Mouse (Mus musculus): ENCODE results near the gene Psenen.

The Psenen gene

DNA sequence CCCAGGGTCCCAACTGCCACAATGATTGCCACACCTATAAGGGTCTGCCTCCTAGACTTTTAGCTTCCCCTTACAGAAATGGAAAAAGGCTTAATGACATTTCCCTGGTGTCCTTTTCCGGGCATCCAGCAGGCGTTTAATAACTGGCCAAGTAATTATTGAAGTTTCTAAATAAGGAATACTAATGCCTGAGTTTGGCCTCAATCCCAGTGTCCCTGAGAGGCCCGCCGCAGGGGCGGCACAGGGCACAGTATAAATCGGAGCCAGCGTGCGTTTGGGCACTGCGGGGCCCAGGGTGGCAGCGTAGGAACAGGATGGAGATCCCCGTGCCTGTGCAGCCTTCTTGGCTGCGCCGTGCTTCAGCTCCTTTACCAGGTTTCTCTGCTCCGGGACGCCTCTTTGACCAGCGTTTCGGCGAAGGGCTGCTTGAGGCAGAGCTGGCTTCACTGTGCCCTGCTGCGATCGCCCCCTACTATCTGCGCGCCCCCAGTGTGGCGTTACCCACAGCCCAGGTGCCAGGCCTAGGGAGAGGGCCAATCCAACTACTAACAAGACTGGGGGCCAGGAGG is 10.3 kb downstream of the Psenen start:
- DNase-seq = peak; percentile 64

DNA sequence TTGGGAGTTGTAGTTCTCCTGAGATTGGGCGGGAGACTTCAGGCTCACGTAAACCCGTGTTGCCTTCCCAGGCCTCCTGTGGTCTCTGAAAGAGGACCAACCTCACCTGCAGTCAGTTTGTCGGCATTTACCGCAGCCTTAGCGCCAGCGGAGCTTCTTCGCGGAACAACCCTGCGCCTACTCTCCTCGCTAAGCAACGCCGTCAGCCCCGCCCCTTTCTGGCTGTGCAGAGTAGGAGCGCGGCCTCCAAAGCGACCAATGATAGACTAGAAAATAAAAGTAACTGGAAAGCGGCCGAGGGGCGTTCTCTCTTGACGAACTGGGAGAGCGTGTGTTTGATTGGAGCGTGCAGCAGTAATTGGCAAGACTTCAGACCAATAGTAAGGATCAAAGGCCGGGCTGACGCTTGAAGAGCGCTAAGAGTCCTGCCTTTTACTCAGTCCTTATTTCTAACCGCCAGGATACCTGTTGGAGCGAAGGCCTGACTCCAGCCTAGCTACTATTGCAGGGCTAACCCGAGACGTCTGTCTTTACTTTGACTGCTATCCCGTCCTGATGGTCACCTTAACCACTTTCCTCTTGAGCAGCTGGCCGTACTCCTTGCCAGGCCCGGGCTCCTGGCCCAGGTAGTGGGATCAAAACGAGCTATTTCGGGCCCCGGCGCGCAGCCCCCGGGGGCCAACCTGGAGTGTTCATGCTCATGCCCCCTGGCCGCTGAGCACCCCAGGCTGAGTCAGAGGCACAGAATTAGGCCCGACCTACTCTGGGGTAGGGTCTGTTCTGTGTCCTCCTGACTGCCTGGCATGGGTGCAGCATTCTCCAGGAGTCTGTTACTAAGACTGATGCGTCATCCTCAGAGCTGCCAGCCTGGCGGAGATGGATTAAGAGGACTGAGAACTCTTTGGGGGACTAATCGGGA is 11.1 kb downstream of the Psenen start, which contains the start of the genes Hspb6 and Proser3:
TSS of gene Hspb6 (plus strand) at position 77 of the 919 bp plus-strand sequence.
TSS of gene Proser3 (minus strand) at position 198 of the 919 bp plus-strand sequence.
- peak; percentile 99 for DNase-seq

DNA sequence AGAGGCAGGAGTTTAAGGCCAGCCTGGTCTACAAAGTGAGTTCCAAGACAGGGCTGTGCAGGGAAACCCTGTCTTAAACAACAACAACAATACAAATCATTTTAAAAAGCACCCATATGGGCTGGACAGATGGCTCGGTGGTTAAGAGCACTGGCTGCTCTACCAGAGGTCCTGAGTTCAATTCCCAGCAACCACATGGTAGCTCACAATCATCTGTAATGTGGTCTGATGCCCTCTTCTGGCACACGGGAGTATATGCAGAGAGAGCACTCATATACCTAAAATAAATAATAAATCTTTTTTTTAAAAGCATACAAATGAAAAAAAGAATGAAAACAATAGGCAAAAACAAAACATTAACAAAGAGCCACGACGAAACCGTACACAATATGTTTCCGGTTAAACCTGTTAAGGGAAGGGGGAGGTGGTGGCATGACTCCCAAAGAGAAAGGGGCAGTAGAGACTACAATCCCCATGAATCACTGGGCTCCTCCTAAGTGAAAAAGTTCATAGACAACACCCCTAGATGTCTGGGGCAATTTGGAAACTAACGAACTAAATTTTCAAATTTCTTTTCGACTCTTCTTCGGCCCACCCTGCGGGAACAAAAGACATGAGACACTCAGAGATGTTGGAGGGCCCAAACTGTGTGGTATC is 11.9 kb downstream of the Psenen start:
- DNase-seq = no peak

DNA sequence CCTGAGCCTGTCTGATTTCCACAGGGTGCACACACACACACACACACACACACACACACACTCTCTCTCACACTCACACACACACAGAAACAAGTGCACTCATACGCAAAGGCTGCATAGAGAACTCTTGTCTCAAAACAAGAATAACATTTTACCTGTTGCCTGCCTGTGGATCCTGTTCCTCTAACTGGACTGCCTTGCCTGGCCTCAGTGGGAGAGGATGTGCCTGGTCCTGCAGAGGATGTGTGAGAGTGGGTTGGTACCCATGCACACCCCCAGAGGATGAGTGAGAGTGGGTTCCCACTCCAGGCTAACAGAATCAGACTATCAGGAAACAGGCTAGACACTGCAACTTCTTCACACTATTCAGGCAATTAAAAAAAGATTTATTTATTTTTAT is 12.8 kb downstream of the Psenen start:
- no peak for DNase-seq

DNA sequence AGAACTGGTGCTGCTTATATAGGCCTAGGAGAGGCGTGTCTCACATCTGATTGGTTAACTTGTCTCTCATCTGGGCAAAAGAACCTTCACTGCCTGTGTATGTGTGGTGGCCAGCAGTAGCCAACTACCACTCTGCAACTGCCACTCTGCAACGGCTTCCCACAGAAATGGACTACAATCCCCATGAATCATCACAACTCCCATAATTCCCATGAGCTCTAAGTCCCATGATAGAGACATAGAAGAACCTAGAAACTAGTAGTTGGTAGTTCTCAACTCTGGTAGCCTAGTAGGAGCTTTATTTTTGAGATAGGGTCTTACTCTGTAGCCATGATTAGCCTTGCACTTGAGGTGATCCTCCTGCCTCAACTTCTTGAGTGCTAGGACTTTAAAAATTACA is 13.5 kb downstream of the Psenen start:
- no peak for DNase-seq

DNA sequence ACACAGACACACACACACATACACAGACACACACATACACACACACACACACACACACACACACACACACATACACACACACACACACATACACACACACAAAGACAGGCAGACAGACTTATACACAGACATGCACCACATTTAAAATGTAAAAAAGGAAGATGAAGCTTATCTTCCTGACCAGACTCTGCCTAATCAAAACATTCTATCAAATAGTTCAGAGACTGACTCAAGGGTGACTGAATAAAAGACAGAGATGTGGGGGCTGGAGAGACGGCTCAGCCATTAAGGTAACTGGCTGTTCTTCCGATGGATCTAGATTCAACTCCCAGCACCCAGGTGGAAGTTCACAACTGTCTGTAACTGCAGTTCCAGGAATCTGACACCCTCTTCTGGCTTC is 19.1 kb downstream of the Psenen start:
- DNase-seq = no peak

DNA sequence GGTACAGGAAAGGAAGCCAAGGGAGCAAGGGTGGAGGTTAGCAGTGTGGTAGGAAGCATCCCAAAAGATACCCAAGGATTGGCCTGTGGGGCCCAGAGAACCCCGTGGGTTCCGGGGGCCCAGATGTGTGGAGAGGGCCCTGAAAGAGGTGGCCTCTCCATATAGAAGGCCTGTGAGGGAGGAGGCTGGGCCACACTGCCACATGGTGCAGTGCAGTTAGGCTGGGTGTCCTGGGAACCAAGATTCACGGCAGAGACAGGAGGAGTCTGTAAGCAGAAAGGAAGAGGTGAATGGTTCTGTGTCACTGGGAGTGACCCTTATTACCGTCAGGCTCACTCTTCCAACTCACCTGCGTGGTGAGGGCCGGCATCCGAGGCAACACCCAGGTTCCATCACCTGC is 22.9 kb downstream of the Psenen start:
- no peak for DNase-seq

DNA sequence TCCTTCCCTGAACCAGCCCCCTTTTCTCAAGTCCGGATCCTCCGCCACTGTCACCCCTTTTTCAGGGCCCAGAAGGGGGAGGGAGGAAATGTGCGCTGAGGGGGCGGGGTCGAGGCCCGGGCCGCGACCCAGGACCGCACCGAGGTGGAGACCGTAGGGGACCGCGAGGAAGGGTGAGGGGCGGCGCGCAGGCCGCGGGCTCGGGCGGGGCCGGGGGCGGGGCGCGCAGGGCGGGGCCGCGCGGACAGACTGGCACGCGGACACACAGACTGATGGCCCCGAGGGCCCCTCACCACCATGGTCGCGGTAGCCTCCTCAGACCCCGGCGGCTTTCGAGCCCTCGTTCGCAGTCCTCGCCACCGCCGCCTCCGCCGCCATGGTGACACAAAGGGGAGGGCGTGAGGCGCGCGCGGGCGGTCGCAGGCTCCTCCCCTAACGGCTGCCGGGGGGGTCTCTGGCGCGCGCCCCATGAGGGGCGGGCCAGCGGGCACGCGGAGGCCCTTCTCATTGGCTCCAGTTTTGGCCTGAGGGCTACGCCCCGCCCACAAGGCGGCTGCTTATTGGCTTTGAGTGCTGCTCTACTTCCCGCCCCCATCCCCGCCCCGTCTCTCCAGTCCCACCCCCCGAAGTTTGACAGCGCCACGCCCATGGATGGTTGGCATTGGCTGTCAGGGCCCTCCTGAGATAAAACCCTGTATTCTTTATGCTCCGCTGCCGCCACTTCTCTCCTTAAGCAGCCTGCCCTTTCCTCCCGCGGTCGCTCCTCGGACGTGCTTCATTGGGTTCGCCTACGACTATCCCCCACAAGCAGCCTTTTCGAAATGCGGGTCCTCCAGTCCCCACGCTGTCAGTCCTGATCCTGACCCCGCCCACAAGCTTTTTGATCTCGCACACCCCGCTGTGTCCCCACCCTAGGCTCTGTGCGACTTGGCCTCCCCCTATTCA is 28.5 kb downstream of the Psenen start, which contains the start of gene Arhgap33:
TSS of gene Arhgap33 (minus strand) at position 428 of the 945 bp plus-strand sequence.
- DNase-seq = peak; percentile 97

DNA sequence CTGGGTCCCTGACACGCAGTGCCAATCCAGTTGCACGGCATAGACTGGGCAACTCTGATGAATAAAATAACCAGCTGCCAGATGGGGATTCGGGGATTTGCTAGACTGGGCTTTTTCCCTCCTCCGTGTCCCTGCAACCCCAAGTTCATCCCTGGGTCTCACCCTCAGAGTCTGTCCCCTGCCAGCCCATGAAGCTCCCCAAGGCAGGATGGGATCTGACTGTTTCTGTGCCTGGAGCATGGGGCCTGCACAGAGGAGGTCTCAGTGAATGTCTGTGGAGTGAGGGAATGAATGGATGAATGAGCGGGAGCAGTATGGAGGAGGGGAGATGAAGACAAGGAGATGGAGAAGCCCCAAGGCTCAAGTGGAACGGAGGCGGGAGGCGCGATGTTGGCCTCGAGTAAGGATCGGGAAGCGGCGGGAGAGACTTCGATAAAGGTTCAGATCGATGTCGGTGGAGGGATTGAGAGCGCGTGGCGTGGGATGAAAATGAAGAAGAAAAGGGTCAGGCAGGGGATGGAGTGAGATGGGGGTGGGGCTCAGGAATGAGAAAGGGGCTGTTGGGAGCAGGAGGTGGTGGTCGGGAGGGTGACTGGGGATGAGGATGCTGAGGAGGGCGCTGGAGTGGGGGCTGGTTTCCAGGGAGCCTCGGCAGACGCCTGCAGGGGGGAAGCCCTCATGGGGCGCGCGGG is 29.3 kb downstream of the Psenen start:
- no peak for DNase-seq

DNA sequence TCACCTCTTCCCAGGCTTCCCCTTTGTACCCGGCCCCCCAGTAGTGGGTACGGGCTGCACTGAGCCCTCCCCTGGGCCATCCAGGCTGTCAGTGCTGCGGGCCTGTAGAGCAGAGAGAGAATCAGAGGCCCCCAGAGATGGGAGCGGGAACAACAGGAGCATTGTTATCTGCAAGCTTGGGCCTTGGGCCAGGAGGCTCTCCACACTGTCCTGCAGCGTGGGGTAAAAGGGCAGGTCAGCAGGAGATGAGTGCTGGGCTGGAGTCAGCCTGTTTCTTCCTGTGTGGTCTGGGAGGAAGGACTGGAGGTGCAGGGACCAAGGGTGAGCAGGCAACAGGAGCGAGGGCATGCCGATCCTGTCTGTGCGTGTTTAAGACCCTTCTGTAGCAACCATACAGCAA is 30.5 kb downstream of the Psenen start:
- peak; percentile 76 for DNase-seq

DNA sequence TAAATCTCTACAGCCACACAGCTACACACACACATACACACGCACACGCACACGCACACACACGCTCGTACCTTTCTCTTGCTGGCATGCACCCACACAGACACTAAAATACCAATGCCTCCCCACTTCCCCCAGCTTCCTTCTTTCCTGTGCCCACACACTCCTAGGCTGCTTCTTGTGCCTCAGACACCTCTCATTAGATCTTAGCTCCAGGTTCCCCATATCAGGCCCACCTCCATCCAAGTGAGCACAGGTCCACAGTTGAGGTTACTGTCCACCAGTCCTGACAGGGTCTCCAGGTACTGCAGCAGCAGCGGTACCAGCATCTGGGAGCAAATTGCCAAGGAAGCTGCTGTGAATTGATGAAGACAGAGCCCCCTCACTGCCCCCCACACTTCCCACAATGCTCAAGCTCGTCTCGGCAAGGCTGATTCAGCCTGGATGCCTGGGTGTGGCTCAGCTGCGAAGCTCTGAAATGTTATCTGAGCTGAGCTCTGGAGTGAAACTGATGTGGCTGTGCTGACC is 32.1 kb downstream of the Psenen start:
- no peak for DNase-seq

DNA sequence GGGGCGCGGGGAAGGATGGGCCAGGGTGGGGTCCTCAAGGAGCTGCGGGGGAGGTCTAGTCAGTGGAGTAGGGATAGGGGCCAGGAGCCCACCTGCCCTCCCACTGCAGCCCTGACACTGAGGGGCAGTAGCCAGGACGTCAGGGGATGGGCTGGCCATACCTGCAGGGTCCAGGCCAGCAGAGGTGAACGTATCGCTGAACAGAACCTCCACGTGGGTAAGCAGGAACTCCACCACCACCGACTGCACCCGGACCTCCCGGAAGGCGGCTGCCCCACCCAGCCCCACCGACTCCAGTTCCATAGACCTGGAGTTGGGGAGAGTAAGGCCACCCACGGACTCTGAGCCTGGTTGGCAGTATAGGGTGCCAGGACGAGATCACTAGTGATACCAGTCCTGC is 36.4 kb downstream of the Psenen start:
- DNase-seq = no peak

DNA sequence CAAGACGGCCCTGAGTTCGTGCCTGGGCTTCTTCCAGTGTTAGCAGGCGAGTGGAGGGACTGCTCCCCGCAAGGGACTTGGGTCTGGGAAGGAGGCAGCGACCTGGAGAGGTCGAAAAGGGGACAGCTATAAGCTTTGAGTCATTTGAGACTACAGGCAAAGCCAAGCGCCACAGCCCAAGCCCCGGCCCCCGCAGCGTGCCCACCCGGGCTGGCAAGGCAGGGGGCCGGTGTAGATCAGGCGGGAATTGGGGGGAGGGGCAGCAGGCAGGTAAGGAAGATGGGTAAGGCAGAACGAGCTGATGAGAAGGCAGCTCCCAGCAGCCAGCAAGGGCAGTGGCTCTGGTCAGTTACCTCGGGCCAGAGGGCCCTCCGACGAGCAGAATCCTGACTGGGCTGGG is 37.0 kb downstream of the Psenen start:
- no peak for DNase-seq

DNA sequence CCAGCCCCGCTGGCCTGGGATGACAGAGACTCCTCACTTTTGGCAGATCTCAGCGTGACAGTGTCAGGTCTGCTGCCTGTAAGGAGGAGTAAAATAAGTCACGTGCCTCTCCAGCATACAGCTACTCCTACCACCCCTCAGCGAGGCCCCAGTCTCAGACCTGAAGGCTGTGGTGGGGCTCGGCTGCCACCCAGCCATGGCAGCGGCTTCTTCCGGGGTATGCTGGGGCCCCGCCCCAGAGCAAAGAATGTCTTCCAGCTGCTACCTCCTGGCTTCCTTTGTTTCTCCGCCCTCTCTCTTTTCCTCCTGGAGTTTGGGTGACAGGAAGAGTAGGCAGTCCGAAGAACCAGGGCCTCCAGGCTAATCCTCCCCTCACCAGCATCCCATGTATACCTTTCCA is 37.5 kb downstream of the Psenen start:
- DNase-seq = no peak

DNA sequence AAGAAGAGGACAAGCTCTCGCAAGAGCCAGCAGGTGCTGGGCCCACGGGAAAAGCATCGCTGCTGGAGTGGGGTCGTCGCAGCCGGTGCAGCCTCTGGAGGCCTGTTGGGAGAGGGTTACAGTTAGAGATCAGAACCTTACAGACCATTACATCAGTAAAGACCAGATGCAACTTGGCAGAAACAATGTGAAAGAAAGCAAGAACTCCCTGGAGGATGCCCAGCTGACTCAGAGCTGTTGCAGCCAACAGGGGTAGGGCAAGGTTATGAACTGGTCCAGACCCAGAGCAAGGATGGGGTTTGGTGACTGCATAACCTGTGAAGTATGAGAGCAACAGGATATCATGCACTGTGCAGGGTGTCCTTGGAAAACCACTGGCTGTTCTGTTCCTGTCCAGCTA is 38.9 kb downstream of the Psenen start:
- DNase-seq = no peak

DNA sequence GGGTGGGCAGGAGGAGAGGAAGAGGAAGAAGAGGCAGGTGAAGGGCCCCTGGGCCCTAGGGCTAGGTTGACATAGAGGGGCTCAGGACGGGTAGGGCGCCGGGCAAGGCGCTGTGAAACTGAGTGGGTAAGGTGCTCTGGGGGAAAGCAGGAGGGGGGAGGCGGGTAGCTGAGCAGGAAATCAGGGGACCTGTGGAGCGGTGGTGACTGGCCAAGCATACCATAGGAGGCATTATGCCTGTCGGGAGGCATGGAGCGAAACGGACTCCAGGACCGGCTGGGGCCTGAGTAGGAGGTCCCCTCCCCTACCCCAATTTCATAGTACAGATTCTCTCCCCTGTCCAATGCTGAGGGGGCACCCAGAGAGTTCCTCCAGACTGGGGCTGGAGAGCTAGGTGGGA is 40.6 kb downstream of the Psenen start:
- DNase-seq = no peak

DNA sequence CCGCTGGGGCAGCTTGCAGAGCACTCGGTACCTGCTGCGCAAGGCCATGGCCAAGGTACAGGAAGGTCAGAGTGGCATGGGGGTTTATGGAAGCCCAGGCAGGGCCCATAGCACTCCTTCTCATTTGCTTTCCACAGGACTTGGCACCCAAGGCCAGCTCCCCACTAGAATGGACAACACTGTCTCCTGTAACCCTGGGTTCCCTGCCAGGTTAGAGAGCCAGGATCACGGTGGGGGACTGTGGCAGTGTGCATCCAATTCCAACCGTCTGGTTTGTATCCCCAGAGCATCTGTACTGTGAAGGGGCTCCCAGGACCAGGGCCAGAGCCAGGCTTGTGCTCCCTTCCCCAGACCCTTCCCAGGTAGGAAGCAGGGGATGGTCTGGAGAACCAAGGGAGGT is 42.6 kb downstream of the Psenen start:
- DNase-seq = no peak

DNA sequence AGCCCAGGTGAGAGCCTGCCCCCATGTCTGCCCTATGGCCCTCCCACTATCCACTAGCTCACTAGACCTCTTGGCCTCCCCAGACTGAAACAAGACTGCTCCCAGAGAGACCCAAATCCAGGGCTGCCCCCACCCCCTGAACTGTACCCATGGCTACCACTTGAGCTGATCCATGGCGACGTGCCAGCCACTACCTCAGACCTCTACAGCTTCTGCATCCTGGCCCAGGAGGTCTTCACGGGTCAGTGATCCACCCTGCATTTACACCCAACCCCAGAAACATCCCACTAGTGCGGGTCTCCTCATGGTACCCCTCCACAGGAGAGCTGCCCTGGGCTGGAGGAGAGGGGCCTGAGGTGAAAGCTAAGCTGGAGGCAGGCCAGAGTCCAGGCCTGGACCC is 43.0 kb downstream of the Psenen start:
- DNase-seq = peak; percentile 19

DNA sequence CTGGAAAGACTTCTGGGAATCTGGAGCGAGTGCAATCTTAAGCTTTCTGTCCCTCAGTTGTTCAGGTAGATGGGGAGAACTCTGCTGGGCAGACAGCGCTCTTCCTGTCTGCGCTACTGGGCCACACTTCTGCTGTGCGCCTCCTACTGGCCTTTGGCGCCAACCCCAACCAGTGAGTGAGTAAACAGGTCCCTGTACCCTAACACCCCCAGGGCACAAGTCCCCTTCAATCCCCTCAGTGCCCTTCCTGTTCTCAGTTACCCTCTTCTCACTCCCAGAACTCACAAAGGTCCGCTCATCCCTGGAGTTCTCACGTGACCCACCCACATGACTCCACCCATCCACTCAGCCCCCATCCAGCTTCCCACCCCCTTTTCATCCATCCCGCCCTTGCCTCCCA is 45.1 kb downstream of the Psenen start:
- no peak for DNase-seq

DNA sequence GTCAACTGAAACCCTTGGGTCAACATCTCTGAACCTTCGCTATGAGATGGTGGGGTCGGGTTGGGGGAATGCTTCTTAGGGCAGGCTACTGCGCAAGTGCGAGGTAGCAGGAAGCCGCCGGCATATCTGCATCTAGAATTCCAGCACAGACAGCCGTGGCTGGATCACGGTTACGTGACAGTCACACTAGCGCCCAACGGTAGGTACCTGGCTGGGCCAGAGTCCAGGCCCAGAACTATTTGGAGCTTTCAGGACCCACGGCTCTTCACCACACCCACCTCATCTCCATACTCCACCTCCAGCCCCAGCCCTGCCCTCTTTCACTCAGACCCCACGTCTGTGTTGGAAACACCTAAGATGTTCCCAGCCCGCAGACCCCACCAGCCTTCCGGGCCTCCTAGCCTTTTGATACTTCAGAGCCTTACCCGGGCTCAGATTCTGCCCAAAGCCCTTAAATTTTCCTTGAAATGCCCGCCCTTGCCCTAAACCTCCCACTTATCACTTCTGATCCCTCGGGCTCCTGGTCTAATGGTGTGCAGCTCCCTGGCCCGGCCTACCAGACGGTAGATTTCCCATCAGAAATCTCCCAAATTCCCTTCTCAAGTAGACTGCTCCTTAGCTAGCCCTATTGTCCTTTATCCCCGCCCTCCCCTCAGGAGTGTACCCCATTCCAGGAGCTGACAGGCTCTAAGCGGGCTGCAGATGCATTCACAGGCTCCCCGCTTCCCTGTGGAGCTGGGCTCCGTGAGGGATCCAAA is 48.2 kb downstream of the Psenen start:
- DNase-seq = no peak

Measured in kidney, adult 9 months (tissue).